Mouse (Mus musculus) liver, adult 2 months (tissue): ENCODE results near the gene Kcnmb3. TPM values are rescaled to one million over a fixed set of nuclear protein-coding genes. Genes with fewer than 3 reads are reported as not detected.

Experiments used
- DNase-seq: peaks from one replicate; pipeline ENCODE4 v3.0.0-alpha.2; 2011; ENCODE audit warnings: low read depth, low spot score; ENCODE audit errors: extremely low read depth
- H3K27ac ChIP-seq: fragments of 200-500 bp; replicated peaks from 2 replicates; pipeline ENCODE4 v1.5.1; 2012; ENCODE audit warnings: low read depth, mild to moderate bottlenecking, control low read depth, inconsistent platforms, low read length; ENCODE audit not compliant: insufficient read depth
- H3K27me3 ChIP-seq: fragments of 200-500 bp; 2 replicates; pipeline ENCODE4 v1.6.1; 2012; ENCODE audit warnings: mild to moderate bottlenecking, moderate library complexity, low read length, inconsistent platforms; ENCODE audit not compliant: control insufficient read depth, insufficient read depth
- H3K36me3 ChIP-seq: fragments of 200-500 bp; 2 replicates; pipeline ENCODE4 v1.6.1; 2012; ENCODE audit warnings: low read length, inconsistent platforms; ENCODE audit not compliant: control insufficient read depth, insufficient read depth
- H3K4me1 ChIP-seq: fragments of 200-500 bp; 2 replicates; pipeline ENCODE4 v1.6.1; 2011; ENCODE audit warnings: low read length; ENCODE audit not compliant: control insufficient read depth, insufficient read depth
- H3K4me3 ChIP-seq: fragments of 200-500 bp; 2 replicates; pipeline ENCODE4 v1.5.1; 2011; ENCODE audit warnings: low read depth, mild to moderate bottlenecking, control low read depth, low read length, moderate library complexity; ENCODE audit not compliant: insufficient read depth
- H3K79me2 ChIP-seq: fragments of 200-500 bp; 2 replicates; pipeline ENCODE4 v1.6.1; 2012; ENCODE audit warnings: inconsistent platforms, mild to moderate bottlenecking, low read length, moderate library complexity; ENCODE audit not compliant: control insufficient read depth, insufficient read depth
- H3K9ac ChIP-seq: fragments of 200-500 bp; 2 replicates; pipeline ENCODE4 v1.6.1; 2012; ENCODE audit warnings: low read depth, mild to moderate bottlenecking, control low read depth, inconsistent platforms, low read length
- CTCF ChIP-seq: fragments of 200-500 bp; IDR thresholded peaks from 2 replicates; pipeline ENCODE4 v1.5.1; 2011; ENCODE audit warnings: low read depth, low read length, control low read depth
- POLR2A ChIP-seq: fragments of 200-500 bp; IDR thresholded peaks from 2 replicates; pipeline ENCODE4 v1.6.1; 2011; ENCODE audit warnings: low read length, control low read depth; ENCODE audit not compliant: insufficient read depth; ENCODE audit errors: extremely low read depth
- whole genome bisulfite sequencing: fragments of 180-500 bp; shearing (Covaris S2); methylation state at CpG from one replicate; pipeline ENCODE4 v1.1.7; 2018; 5-methylcytosine and 5-hydroxymethylcytosine counted together
- polyA plus RNA-seq: library from polyadenylated mRNA; depleted of rRNA; stranded (reverse); fragments of >200 nt; gene quantifications from 2 replicates; pipeline ENCODE4 v1.2.3, GENCODE M21; 2012
- total RNA-seq: library from RNA; depleted of rRNA; stranded (reverse); fragments of >200 nt; gene quantifications from 2 replicates; pipeline ENCODE4 v1.2.3, GENCODE M21; 2014

The Kcnmb3 gene
- total and polyA plus RNA-seq, 2 experiments, result not detected

DNA sequence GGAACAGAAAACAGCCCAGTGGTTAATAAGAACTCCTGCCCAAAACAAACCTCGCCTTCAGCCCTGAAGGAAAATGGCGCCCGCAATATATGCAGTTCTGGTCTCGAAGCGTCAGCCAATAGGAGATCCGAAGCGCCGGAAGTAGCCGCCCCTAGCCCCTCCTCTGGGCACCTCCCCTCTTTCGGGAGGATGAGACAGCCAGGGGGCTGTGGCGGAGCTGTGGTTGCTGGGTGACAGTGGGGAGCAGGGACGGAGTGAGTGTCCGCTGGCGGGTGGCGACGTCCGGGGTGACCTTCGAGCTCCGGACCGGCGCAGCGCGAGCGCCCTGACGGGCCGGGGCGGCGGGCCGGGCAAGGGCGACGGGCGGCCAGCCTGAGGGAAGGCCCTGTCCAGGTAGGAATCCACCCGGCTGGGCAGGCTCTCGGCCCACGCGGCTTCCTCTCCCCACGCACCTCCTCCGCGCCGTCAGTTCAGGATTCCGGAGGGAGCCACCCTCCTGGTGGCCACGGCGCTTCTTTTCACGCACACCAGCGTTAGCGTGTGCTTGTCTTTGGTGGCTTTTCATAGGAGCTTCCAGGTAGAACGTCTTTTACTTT lies 37.4 kb upstream of the Kcnmb3 start, which contains the start of gene Mfn1:
Mfn1 (plus strand) TSS at position 163 of the 596 bp plus-strand sequence.
- peak; percentile 86 for TF ChIP-seq POLR2A
- TF ChIP-seq CTCF, result no peak
- Histone ChIP-seq H3K27me3 (no peaks in the 10 kb centered on the region), H3K79me2 (peaks cover 9% of the 10 kb centered on the region; the same call in 1 of the 2 replicates), H3K36me3 (peaks cover 13% of the 10 kb centered on the region), H3K9ac (peak within 1 kb of the TSS; percentile 92), H3K4me3 (peak within 1 kb of the TSS; percentile 85), H3K4me1 (peaks cover 4% of the 10 kb centered on the region), H3K27ac (peak within 1 kb of the TSS; percentile 85)
- 1% methylated on average over 47 of the region's 47 CpGs for WGBS
- DNase-seq, result peak; percentile 92

DNA sequence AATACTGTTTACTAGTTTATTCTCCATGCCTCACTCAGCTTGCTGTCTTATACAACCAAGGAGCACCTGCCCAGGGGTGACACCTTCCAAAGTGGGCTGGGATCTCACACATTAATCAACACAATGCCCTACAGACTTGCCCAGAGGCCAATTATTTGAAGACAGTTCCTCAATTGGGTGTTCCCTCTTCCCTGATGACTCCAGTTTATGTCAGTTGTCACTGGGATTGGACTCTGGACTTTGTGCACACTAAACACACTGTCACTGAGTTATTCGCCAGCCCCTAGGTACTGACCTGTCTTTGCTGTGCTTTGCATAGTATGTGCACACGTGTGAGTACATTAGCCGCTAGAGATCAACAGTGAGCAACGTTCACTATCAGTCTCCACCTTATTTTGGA lies 35.1 kb upstream of the Kcnmb3 start:
- Histone ChIP-seq H3K4me1 (peaks cover 4% of the 10 kb centered on the region), H3K27ac (peak overlapping the region; percentile 20; the same call in 1 of the 2 replicates), H3K36me3 (peaks cover 6% of the 10 kb centered on the region), H3K9ac (no peak overlapping the region), H3K79me2 (peaks cover 9% of the 10 kb centered on the region; the same call in 1 of the 2 replicates), H3K4me3 (no peak overlapping the region), H3K27me3 (no peaks in the 10 kb centered on the region)
- no peak for TF ChIP-seq POLR2A
- no peak for TF ChIP-seq CTCF
- peak; percentile 70 for DNase-seq
- 29% methylated on average over 4 of the region's 4 CpGs for WGBS

DNA sequence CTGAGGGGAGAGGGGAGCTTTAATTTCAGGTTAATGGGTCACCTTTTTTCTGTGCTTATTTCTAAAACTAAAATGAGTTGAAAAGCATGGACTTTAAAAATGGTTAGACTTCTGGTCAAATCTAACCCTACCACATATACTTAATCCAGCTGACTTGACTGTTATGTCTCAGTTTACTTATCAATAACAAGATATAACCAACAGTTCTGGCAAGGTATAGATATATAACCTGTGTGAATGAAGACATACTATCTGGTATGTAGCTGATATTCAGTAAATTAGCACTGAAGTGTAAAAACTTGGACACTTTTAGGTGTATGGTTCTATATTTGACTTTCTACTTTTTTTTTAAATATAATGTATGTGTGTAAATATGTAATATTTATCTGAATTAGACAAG lies 21.5 kb upstream of the Kcnmb3 start:
- Histone ChIP-seq H3K36me3 (peaks cover 22% of the 10 kb centered on the region), H3K4me1 (peaks cover 2% of the 10 kb centered on the region; the same call in 1 of the 2 replicates), H3K9ac (no peak overlapping the region), H3K4me3 (no peak overlapping the region), H3K79me2 (peaks cover 3% of the 10 kb centered on the region; the same call in 1 of the 2 replicates), H3K27me3 (no peaks in the 10 kb centered on the region), H3K27ac (no peak overlapping the region)
- TF ChIP-seq CTCF (no peak), POLR2A (no peak)
- DNase-seq, result no peak

DNA sequence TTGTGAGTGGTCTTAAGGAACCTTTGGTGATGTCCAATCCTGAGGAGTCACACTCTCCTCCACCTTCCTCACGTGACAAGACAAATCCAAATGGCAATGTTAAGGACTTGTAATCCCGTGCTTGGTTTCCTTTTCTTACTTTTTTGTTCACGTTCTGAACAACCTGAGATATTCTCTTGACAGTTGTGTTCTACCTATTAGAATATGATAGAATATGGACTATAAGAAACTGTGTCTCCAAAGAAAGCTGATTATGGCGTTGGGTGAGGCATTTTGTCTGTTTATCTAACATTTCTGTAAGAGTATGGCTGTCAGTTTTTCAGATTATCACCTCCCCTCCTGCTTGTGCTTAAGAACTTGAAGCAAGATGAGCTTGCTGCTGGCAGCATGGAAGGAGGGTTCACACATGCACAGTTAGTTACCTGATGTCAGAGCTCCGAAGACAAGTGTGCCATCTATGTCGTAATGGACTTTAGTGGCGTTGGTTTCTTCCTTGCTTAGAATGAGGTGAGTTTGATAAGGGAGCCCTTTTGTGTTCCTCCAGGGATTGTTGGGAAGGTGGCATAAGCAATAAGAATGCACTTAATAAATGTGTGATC lies 20.8 kb upstream of the Kcnmb3 start:
- no peaks in the 10 kb centered on the region for H3K27me3 ChIP-seq
- TF ChIP-seq POLR2A, result no peak
- no peak for TF ChIP-seq CTCF
- H3K9ac ChIP-seq, result no peak overlapping the region
- peaks cover 2% of the 10 kb centered on the region; the same call in 1 of the 2 replicates for H3K4me1 ChIP-seq
- H3K4me3 ChIP-seq, result no peak overlapping the region
- peaks cover 19% of the 10 kb centered on the region for H3K36me3 ChIP-seq
- DNase-seq, result no peak
- H3K79me2 ChIP-seq, result peaks cover 3% of the 10 kb centered on the region; the same call in 1 of the 2 replicates
- no peak overlapping the region for H3K27ac ChIP-seq
- WGBS, result 84% methylated on average over 7 of the region's 7 CpGs

DNA sequence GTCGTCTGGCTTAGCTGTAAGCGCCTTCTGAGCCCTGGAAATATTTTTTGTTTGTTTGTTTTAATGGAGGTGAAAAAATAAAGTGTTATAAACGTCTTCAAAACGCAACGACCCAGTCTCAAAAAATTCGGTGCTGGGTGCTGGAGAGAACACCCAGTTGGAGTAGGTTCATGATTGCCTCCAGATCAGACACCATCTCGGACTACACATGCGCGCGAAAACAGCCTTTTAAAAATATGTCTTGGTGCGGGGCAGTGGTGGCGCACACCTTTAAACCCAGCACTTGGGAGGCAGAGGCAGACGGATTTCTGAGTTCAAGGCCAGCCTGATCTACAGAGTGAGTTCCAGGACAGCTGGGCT lies 19.1 kb upstream of the Kcnmb3 start:
- no peak for DNase-seq
- Histone ChIP-seq H3K4me3 (peak overlapping the region; percentile 67), H3K36me3 (peaks cover 10% of the 10 kb centered on the region; the same call in 1 of the 2 replicates), H3K27ac (peak overlapping the region; percentile 81), H3K79me2 (peaks cover 3% of the 10 kb centered on the region; the same call in 1 of the 2 replicates), H3K4me1 (peaks cover 2% of the 10 kb centered on the region; the same call in 1 of the 2 replicates), H3K9ac (peak overlapping the region; percentile 83), H3K27me3 (no peaks in the 10 kb centered on the region)
- TF ChIP-seq POLR2A, result no peak
- TF ChIP-seq CTCF, result no peak
- 2% methylated on average over 13 of the region's 13 CpGs for WGBS
